29 mouse cellular contexts compared by ENCODE assay signal in genomic region chr10:41137956-41138355, GRCm38 (mm10).
DNase-seq lines count a peak whose midpoint lies in the region; ATAC-seq and TF ChIP-seq lines count a peak whose summit lies in the region.
"Had no signal": no experiment of that assay in that cellular context is flagged by ENCODE, and none has a peak within 500 bp of the region (broad histone marks: within the 10 kb centered on the region; RNA-seq: fewer than 3 reads in every experiment).

No protein-coding gene starts in this region.

- peaks cover 12% of the 10 kb centered on the region for H3K27me3 ChIP-seq in liver, embryonic 14.5 days (ENCODE audit: control insufficient read depth, insufficient read depth, low read length)
- H3K27me3 ChIP-seq: forebrain, embryonic 12.5 days; hindbrain, embryonic 12.5 days; intestine, embryonic 15.5 days; neural tube, embryonic 15.5 days; stomach, embryonic 15.5 days had no signal

- no peaks in the 10 kb centered on the region for H3K36me3 ChIP-seq in liver, embryonic 14.5 days (replicated peaks; ENCODE audit: control insufficient read depth, insufficient read depth, low read depth)
- H3K36me3 ChIP-seq: forebrain, embryonic 12.5 days; heart, embryonic 10.5 days; heart, embryonic 15.5 days; hindbrain, embryonic 12.5 days; intestine, embryonic 15.5 days; neural tube, embryonic 15.5 days; stomach, embryonic 15.5 days had no signal

- no peak for TF ChIP-seq CTCF in liver, embryonic 14.5 days (IDR thresholded peaks at IDR 0.05; ENCODE audit: low read depth)

- H3K27ac ChIP-seq in liver, embryonic 14.5 days, result no peak overlapping the region
- H3K27ac ChIP-seq: forebrain, embryonic 12.5 days; heart, embryonic 10.5 days; heart, embryonic 15.5 days; hindbrain, embryonic 12.5 days; hindbrain, postnatal 0 days; intestine, embryonic 15.5 days; neural tube, embryonic 15.5 days; stomach, embryonic 15.5 days had no signal

- H3K9me3 ChIP-seq in liver, embryonic 14.5 days (ENCODE audit: control insufficient read depth, low read length), result no peaks in the 10 kb centered on the region
- H3K9me3 ChIP-seq: forebrain, embryonic 12.5 days; heart, embryonic 10.5 days; heart, embryonic 15.5 days; hindbrain, embryonic 12.5 days; intestine, embryonic 15.5 days; neural tube, embryonic 15.5 days; stomach, embryonic 15.5 days had no signal

- no peak for TF ChIP-seq EP300 in liver, embryonic 14.5 days (IDR thresholded peaks at IDR 0.05; ENCODE audit: low read depth)

- H3K9ac ChIP-seq in liver, embryonic 14.5 days (replicated peaks), result no peak overlapping the region
- H3K9ac ChIP-seq: forebrain, embryonic 12.5 days; forebrain, postnatal 0 days; heart, embryonic 15.5 days; hindbrain, embryonic 12.5 days; intestine, embryonic 15.5 days; lung, embryonic 14.5 days; neural tube, embryonic 15.5 days; stomach, embryonic 15.5 days had no signal

- no peak overlapping the region for H3K4me2 ChIP-seq in liver, embryonic 14.5 days (ENCODE audit: low read depth)
- H3K4me2 ChIP-seq: forebrain, embryonic 12.5 days; heart, embryonic 15.5 days; hindbrain, embryonic 12.5 days; intestine, embryonic 15.5 days; lung, embryonic 14.5 days; neural tube, embryonic 15.5 days; stomach, embryonic 15.5 days had no signal

- peak; percentile 70 for ATAC-seq in liver, embryonic 14.5 days (ENCODE audit: insufficient read depth)
- ATAC-seq in cerebellum, adult (ENCODE audit: insufficient number of reproducible peaks, low FRiP score, low TSS enrichment), result no peak
- ATAC-seq: activated CD4-positive, CD25-positive, alpha-beta regulatory T cell, adult 4 months; CD4-positive, CD25-positive, alpha-beta regulatory T cell, adult 4 months; forebrain, postnatal 0 days; hindbrain, postnatal 0 days; intestine, embryonic 15.5 days had no signal

- DNase-seq in heart, adult 11 months, result peak; percentile 33
- DNase-seq in heart, adult 8-10 months (ENCODE audit: low spot score), result no peak
- DNase-seq in adrenal gland, postnatal 36 days, result peak; percentile 26 to 30
- DNase-seq in liver, embryonic 14.5 days (ENCODE audit: low read depth in 3 of 3, low spot score in 3 of 3), result peak in 1 of 3 experiments; percentile 23
- no peak for DNase-seq in left cerebral cortex, adult 11 months (ENCODE audit: low spot score)
- DNase-seq in urinary bladder, postnatal 14 days (ENCODE audit: low spot score), result no peak
- DNase-seq: cerebellum, adult 18-20 months; cerebellum, postnatal 10 days; forebrain, postnatal 0 days; kidney, adult 2 months; kidney, postnatal 4 days; left cerebral cortex, postnatal 4 days; lung, embryonic 14.5 days; lung, postnatal 14 days; midbrain, embryonic 14.5 days; right cerebral cortex, postnatal 25 days; thymus, postnatal 25 days had no signal

- no peak overlapping the region for H3K4me3 ChIP-seq in liver, embryonic 14.5 days (ENCODE audit: insufficient read depth in 1 of 2, low read depth in 2 of 2, low read length in 2 of 2)
- H3K4me3 ChIP-seq: erythroblast, embryonic 14.5 days; forebrain, embryonic 12.5 days; heart, embryonic 10.5 days; heart, embryonic 15.5 days; hindbrain, embryonic 12.5 days; intestine, embryonic 15.5 days; neural tube, embryonic 15.5 days; stomach, embryonic 15.5 days had no signal

- WGBS in liver, embryonic 14.5 days (ENCODE audit: insufficient replicate concordance), result 40% methylated on average over 3 of the region's 3 CpGs

- H3K4me1 ChIP-seq in liver, embryonic 14.5 days (replicated peaks; ENCODE audit: control insufficient read depth in 2 of 2, insufficient read depth in 2 of 2, low read length in 1 of 2), result peaks cover 5 to 16% of the 10 kb centered on the region in 2 experiments; a peak in 3 of 4 replicates
- H3K4me1 ChIP-seq: forebrain, embryonic 12.5 days; heart, embryonic 10.5 days; heart, embryonic 15.5 days; hindbrain, embryonic 12.5 days; intestine, embryonic 15.5 days; neural tube, embryonic 15.5 days; stomach, embryonic 15.5 days had no signal

Comparison
In these comparisons a context has a peak if more than half of its experiments do, and no peak if none do; other contexts are left out.
1. DNase-seq: peak in heart, adult 11 months (single experiment) and adrenal gland, postnatal 36 days (2 of 2); none in heart, adult 8-10 months (single experiment), left cerebral cortex, adult 11 months (single experiment) and urinary bladder, postnatal 14 days (single experiment).